Mouse (Mus musculus) right cerebral cortex, postnatal 36 days (tissue): Measurements from ENCODE around the gene Ccin.
A peak's percentile ranks its signal among the peaks of the same experiment; 100 is the strongest.

Experiments used
- DNase-seq, 2 experiments: peaks; one replicate each; pipeline ENCODE4 v3.0.0; 2022; ENCODE audit warnings: low spot score in 2 of 2, mixed read lengths in 1 of 2

The Ccin gene

DNA sequence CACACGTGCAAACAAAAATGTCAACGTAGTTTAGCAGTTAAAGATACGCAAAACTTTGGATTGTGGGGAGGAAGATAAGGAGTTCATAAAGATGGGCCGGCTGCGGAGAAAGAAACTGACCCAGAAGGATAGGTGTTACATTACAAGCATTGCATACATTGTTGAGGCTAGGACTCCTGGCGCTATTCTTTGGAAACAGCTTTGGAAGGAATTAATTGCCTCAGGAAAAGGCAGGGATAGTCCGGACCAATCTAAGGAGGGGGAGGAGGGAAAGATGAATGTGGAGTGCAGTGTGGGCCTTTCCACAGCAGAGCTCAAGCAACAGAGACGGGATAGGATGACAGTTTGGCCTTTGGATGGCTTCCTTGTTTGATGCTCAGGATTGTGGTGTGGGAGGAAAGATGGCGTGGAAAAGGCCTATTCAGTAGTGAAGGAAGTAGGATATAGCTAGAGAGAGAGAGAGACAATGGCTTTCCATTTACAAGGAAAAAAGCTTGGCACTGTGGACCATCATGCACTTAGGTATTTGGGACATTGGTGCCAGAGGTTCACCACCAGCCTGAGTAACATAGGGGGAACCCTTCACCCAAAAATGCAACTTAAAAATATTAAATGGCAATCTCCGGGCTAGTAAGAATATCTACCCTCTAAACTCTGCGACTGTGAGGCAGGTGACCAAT lies 30.2 kb downstream of the Ccin start:
- DNase-seq: no peak

DNA sequence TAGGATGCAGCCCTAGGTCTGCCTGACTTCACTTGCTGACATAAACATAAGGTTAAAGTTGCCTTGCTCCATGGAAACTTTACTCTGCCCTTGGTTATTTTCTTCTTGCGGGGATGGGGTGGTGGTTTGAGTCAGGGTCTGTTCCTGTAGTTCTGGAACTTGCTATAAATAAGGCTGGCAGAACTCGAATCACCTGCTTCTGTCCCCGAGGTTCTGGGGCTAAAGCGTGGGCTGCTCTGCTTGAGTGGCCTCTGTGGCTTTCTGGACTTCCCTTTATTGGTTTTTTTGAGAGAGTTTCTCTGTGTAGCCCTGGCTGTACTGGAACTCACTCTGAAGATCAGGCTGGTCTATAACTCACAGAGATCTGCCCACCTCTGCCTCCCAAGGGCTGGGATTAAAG lies 32.8 kb downstream of the Ccin start:
- no peak for DNase-seq

DNA sequence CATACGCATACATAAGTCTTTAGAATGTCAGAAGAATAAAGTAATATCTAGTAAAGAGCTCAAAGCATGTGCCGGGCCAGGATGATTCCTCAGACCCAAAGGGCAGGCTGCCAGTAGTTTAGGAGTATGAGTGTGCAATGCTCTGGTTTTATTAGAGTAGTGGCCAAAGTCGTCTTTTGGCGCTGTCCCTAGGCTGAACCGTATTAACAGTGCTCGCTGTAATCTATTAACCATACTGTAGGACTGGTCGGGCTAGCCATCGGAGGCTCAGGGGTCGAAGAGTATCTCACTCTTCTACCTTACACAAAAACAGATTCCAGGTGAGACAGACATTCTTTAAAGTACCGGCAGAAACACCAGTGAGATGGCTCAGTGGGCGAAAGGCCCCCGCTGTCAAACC lies 33.5 kb downstream of the Ccin start:
- DNase-seq: no peak

DNA sequence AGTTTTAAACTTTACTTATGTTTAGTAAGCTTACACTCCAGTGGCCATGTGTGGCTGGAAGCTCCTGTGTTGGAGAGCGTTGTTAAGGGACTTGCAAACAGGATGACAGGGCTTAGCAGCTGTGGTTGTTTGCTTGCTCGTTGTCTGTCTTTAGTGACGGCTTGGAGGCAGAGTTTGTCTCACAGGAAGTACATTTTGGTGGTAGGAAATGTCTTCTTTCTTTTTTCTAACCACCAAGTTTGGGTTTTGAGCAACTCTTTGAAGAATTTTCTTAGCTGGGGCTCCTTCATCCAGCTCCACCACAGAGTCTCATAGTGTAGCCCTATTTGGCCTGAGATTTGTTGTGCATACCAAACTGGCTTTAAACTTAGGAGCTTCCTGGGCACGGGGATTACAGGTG lies 39.0 kb downstream of the Ccin start:
- no peak for DNase-seq

DNA sequence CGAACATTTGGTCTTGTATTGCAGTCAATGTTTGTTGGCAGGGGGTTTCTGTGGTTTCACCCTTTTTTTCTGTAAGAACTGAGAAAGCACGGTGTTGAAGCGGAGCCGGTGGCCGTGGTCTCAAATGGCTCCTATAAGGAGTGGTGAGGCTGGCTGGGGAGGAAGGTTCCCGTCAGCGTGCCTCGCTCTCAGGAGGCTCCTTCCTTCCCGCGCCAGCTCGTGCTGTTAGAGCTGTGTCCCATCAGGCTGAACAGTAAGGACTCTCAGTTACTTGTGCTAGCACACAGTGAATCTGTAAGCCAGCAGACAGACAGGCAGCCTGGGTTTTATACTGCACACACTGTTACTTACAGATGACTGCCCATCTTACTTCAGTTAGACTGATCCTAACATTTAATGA lies 39.5 kb downstream of the Ccin start:
- DNase-seq: no peak

DNA sequence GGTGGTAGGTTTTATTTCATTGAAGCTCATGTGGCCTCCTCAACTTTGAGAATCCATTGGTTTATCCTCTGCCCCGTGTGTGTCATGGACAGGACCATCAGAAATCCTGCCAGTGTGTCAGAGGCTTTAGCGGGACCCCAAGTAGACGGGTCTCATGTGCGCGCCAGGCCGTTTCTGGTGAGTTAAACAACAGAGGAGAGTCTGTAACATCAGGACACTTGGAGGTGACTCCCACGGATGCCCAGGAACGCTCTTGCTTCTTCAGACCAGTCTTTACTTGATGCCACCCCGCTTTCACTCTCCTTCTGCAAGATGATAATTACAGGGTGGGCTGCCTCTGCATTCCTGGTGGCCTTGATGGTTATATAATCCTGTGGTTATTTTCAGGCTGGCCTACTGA lies 40.4 kb downstream of the Ccin start:
- no peak for DNase-seq

DNA sequence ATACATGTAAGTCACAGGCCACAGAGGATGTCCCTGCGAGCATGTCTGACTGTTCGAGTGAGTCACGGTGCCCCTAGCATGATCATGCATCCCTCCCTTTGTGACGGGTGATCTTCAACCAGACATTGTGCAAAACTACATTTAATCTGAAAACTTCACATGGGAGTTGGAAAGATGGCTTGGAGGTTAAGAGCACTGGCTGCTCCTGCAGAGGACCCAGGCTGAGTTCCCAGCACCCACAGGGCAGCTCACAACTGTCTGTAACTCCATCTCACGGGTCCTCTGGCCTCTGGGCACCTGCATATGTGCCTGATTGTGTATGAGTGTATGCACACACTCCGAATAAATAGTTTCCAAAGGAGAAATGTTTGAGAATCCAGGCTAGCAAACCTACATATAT lies 41.0 kb downstream of the Ccin start:
- DNase-seq: no peak

DNA sequence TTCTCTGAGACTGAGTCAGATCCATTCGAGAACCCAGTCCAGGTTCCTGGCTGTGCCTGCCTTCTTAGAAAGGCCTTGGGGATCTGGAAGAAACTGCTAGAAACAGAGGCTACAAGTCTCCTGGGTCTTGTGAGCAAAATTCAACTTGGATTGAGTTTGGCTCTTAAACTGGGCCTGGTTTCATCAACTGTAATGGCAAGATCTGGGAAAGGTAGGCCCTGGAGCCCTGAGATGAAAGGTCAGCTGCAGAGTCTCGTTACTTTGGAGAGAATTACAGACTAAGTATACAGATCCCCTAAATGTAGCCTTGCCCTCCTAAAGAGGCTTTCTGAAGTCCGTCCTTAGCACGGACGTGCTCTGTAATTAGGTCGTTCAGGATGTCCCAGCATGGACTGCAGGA lies 42.3 kb downstream of the Ccin start:
- no peak for DNase-seq

DNA sequence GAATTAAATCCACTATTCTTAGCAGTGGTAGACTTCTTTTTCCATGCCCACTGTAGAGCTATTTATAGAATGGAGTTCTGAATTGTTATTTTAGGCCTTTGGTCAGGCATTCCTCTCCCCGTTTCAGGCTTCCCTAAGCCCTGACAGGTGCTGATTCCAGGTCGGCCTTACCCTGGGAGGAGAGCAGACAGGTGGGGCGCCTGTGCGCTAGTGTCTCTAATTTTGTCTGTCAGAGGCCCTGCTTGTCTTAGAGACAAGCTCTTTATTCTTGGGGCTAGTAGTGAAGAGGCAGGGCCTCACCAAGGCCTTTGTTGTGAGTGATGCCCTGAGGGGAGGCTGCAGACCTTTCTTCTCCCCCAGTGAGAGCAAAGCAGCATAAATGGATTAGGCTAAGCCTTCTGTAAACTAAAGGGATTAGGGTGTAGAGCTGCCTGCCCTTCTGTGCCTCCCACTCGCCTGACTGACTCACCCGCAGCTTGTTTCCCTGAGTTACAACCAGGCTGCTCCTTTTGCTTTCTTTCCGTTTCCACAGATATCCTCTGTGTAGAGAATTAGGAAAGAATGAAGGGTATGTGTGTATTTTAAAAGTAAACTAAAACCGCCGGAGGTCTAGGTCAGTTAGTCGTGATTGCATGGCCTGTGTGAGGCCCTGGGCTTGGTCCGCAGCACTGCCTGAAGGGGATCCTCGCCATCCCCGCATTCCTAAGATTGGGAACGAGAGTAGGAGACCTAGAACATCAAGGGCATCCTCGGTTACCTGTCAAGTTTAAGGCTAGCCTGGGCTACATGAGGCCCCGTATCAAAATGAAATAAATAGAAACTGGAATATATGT lies 45.2 kb downstream of the Ccin start:
- peak; percentile 48 to 55 for DNase-seq

DNA sequence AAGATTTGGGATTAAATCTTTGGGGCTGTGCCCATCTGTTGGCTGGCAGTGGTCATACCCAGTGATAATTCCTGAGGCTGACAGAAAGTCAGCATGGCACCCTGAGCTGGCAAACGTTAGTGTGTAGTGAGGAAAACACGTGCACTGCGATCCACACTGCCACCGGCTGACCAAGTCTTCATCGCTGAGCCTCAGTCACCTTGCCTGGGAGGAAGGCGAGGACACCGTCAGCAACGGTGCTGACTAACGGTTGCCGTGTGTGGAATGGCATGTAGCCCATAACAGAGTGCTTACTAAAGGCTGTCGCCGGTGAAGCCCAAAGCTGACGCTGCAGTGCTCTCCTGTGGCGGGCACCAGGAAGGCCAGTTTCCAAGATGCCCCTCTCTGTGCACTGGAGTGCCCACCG lies 46.4 kb downstream of the Ccin start:
- no peak for DNase-seq

DNA sequence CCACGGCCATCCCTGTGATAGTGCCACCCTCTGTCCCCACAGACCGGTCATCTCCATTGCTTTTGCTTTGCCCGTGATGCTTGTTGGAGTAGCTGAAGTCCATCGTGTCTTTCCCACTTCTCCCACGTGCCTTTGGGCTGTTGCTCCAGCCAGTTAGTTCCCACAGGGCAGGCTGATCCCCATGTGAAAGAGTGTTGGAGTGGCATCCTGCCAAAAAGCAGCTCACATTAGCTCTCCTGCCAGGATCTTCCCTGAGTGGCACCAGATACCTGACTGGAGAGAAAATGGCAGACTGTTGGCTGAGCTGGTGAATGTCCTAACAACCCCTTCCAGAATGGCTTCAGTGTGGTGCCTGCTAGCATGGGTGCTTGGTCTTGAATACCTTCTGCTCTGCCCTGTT lies 48.2 kb downstream of the Ccin start:
- no peak for DNase-seq
